Mouse (Mus musculus) mouse trophoblast stem cell (cell line): Measurements from ENCODE around the gene Il1rl2.
"Not testable (repeated sequence)": the region's sequence is repeated elsewhere in the genome, so short reads cannot be mapped to it uniquely, and the experiment has no call there.

Experiments used
- in situ Hi-C, 2 experiments: fragments of 300-500 bp; cut with MseI, MboI; formaldehyde crosslinking; loops; 2 replicates in 1 of 2; 3 replicates in 1 of 2; pipeline ENCODE4 v1.15.1; 2025

The Il1rl2 gene

DNA sequence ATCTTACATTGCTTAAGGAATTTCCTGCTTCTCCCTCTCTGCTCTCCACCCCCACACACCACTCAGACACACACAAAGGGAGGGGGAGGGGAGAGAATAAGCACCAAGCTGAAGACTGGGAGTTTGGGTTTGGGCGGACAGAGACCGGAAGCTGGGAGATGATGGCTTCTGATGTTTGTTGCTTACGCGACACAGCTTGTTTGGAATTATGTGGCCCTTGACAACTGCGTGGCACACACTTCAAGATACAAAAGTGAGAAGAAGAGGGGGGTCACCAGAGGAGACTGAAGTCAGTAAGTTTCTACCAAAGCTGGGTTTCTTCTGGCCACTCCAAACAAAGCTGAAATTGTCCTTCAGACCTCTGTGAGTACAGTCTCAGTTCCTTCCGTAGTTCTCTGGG lies at the start of gene Il1rl2:
Gene Il1rl2 (plus strand): TSS at position 154 of the 400 bp plus-strand sequence.
- in situ Hi-C loops = no loop called here

DNA sequence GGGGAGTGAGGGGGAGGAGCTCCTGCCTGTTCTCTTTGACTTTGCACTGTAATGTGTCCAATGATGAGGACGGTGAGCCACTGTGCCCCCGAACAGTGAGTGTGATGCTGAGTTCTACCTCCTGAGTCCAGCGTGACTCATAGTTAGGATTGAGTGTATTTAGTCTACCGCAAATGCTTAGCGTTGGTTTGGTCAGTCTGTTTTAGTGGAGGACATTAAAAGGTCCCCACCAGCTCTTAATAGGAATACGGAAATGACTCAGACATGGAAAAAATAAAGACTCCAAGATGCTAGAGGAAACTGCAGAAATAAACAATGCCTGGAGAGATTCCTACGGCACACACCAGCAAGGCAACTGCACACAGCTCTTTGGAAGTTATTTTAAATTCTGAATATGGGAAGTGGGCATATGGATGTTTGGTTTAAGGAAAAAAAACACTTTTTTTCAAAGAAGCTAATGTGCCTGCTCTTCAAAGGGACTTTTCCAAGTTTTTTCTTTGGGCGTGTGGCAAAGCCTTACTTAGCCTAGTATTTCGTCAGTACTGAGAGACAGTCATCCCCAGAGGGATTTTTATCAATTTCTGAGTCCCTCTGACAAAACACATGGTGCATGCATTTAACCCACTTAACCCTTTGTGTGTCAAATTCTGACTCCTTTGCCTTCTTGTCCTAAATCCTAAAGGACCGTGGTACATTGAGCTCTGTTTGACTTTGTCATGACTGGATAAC lies 49.0 kb upstream of the Il1rl2 start:
- in situ Hi-C loops = no loop called here

GRCm38 (mm10) chr1:40277944-40278343 lies 46.5 kb upstream of the Il1rl2 start:
- in situ Hi-C loops = no loop called here

GRCm38 (mm10) chr1:40278720-40279119 lies 45.7 kb upstream of the Il1rl2 start:
- in situ Hi-C loops = no loop called here

DNA sequence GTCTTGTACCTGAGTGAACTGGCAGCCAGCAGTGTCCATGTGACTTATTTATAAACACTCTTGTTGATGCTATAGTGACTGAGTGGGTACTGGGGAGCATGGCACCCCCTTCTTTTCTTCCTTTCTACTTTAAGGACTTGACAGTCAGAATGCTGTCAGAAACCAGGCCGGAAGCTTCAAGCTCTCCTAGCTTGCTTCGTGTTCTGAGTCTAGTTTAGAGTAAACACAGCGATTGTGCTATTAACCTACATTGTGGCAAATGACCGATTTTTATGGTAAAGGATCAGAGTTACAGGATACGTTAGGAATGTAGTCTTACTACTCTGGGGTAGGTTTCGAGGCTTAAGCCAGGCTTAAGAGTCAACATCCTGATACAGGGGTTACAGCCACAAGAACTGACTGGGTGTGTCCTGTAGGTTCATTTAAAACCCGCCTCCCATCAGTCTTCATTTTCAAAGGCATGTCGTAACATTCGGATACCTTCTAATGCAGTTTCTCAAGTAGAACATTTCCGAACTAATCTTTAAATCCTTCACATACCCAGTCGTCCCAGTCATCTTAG lies 45.1 kb upstream of the Il1rl2 start:
- in situ Hi-C loops = no loop called here

DNA sequence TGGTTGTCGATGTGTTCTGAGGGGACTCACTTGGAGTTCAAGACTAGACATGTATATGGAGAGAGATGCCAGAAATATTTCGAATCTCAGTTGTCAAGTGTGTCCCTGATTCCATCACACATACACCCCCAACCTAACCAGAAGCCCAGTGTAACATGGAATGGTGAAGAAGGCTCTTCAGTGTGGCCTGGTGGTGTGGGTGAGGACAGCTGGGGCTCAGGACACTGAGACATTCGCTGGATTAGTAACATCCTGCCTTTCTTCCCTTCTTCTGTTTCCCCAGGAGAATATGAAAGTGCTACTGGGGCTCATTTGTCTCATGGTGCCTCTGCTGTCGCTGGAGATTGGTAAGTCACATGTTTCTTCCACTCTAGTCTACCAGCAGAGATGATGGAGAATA lies 42.5 kb upstream of the Il1rl2 start:
- in situ Hi-C loops = no loop called here

DNA sequence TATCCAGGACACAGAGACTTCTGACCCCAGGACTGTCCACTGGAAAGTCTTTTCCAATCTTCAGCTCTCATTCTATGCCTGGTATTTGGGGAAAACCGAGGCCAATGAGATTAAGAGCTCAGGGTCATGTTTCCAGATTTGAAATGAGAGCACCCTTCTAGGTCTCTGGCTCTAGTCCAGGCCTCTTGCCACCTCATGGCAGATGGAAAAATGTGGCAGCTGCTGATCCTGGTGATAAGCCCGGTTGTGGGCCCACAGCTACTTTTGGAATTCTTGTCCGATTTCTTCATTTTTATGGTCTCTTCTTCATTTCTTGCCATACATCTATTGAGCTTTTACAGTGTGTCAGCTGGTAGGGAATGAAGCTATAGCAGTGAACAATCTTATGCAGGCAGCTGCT lies 42.0 kb upstream of the Il1rl2 start:
- in situ Hi-C loops = no loop called here

DNA sequence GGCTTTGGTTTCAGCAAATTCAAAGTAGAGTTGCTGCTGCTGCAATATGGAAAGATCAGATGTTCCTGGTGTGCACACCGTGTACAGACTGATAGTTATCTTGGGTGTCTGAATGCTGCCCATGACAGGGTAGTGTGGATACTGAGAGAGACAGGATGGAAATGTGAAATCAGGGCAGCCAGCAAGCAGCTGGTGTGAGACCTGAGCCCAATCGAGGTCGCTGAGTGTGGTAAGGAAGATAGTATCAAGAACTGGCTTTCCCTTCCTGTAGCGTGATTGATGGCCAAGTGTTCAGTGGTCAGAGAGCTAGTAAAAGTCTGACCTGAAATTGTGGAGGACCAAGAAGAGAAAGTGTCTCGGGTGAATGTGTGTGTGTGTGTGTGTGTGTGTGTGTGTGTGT lies 40.4 kb upstream of the Il1rl2 start:
- in situ Hi-C loops = no loop called here

DNA sequence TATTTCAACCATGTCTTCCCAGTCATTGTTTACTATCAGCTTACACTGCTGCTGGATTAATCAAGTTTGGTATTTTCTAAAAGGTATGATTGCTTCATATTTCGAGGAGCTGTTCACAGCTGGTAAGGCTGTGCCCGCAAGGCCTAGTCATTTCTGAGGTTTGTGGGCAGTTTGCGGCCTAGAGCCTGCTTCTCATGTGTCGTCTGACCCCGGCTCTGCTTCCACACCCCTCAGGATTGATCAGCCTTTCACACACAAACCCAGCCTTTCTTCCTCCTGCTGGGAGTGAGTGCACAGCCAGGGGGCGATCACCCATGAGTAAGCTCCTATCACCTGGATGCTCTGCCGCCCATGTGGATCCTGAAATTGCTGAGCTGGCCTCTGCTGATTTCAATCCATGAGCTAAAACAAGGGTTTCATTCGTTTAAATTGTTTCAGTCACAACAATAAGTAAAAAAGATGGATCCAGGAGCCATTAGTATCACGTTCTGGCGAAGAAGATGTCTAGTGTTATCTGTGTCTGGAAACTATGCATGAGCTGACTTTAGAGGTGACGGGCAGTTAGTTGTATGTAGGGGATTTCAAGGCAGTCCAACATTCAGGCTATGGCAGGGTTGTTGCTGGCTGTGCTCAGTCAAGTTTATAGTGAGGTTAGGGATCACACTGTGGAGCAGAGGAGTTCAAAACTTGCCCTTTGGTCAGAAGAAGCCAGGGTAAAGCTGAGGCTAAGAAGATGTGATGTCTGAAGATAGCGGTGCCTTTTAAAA lies 33.7 kb upstream of the Il1rl2 start:
- in situ Hi-C loops = no loop called here

- in situ Hi-C loops = no loop called here
These were observed 32.2 kb upstream of the Il1rl2 start for GRCm38 (mm10) chr1:40292231-40292630.

GRCm38 (mm10) chr1:40293891-40294290 lies 30.5 kb upstream of the Il1rl2 start:
- in situ Hi-C loops = no loop called here

DNA sequence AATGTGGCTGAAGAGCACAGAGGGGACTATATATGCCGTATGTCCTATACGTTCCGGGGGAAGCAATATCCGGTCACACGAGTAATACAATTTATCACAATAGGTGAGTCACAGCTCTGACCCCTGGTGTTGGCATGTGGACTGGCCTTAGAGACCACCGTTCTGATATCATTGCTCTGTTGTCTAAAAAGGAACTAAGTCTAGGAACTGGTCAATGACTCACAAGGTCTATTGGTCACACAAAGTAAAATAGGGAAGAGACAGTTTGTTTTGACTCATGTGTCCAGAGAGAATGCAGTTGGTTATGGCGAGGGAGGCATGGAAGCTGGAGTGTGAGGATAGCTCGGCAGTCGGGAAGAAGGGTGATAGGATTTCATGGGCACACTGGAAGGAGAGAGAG lies 29.6 kb upstream of the Il1rl2 start:
- in situ Hi-C loops = no loop called here

GRCm38 (mm10) chr1:40298053-40298452 lies 26.4 kb upstream of the Il1rl2 start:
- in situ Hi-C loops = no loop called here

- in situ Hi-C loops = no loop called here
These were observed 21.1 kb upstream of the Il1rl2 start for GRCm38 (mm10) chr1:40303179-40303866.

GRCm38 (mm10) chr1:40304321-40304720 lies 20.1 kb upstream of the Il1rl2 start:
- in situ Hi-C loops = not testable (repeated sequence)

GRCm38 (mm10) chr1:40306111-40306510 lies 18.3 kb upstream of the Il1rl2 start:
- in situ Hi-C loops = no loop called here

DNA sequence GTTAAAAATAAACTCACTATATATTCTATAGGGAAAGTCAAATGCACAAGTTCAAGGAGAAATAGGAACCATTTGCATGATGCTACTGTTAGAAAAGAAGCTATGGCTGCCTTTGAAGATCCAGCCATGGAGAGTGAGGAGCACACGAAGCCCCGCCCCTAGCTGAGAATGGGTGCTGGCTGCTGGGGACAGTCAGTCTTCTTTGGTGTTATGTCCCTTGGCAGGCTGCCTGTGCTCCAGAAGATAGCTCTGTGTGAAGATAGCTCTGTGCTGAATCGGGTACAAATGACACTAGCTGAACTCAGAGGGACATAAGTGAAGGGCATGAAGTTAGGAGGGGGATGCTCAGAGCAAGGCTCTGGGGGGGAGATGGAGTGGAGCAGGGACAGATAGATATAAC lies 13.3 kb upstream of the Il1rl2 start:
- in situ Hi-C loops = no loop called here

DNA sequence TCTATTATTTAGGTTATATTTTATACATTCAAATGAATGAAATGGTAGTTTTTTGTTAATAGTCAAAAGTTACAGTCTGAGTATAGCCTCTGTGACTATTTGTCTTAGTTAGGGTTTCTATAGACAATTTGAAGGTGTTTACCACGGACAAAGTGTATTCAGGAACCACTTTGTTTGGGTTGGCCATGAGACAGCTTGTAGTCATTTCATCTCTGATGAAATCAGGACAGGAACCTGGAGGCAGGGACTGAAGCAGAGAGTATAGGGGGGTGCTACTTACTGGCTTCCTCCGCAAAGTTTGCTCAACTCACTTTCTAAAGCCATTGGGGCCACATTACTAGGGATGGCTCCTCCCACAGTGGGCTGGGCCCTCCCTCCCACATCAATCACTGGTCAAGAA lies 12.8 kb upstream of the Il1rl2 start:
- in situ Hi-C loops = no loop called here

DNA sequence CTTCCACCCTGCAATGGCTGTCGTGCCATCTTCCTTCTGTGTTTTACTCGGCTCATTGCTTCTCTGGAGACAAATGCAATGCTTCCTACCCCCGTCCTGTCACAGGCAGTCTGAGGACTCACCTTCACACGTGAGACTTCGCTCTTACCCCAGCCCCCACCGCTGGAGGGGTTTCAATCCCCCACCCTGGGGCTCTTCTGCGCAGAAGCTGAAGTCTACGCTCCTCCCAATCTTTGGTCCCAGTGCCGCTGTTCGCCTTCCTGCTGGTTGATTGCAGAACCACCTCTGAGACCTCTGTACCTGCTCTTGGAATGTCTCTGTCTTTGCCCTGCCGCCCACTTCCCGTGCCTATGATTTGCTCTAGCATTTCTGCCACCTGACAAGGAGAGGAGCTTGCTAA lies 10.4 kb upstream of the Il1rl2 start:
- in situ Hi-C loops = no loop called here

DNA sequence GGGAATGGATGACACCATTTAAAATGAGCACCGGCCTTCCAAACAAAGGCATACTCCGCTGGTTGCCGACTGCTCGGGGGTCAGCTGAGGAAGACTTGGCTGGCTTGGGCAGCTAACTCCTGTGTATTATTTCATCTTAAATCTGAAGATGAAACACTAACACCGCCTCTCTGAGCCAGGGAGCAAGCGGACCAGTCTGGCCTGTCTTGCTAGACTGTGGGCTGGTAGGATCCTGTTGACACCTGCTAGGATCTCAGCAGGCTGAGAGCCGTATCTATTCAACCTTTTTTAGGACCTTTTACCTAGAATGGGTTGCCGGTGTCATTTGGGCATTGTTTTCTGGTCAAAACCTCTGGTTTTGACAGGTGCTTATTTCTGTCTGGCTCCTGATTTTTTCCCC lies 6.8 kb upstream of the Il1rl2 start:
- in situ Hi-C loops = no loop called here

- in situ Hi-C loops = no loop called here
These were observed 2.6 kb upstream of the Il1rl2 start for GRCm38 (mm10) chr1:40321824-40322223.

DNA sequence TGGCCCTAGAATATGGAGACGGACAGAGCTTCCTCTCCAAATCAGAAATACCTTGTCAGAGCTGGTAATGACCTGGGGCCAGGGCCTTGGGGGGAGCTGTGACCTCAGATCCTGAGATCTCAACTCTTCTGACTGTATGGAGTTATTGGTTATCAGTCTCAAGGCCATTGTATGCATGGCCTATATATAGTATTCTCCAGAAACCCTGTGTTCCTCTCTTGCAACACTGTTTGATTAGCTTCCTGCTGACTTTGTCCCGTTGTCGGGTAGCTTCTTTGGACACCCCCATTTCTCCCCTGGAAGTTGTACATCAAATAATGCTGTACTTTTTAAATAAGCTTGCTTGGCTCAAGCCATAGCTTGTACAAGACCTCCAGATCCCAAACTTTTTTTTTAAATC lies 1.9 kb upstream of the Il1rl2 start:
- in situ Hi-C loops = no loop called here
